Mouse (Mus musculus) ovary, postnatal 10 days (tissue): ENCODE results near the gene Cdcp1.

ENCODE experiments used
- DNase-seq: peaks from one replicate; pipeline ENCODE4 v3.0.0; 2022; ENCODE audit warnings: low spot score

The Cdcp1 gene

DNA sequence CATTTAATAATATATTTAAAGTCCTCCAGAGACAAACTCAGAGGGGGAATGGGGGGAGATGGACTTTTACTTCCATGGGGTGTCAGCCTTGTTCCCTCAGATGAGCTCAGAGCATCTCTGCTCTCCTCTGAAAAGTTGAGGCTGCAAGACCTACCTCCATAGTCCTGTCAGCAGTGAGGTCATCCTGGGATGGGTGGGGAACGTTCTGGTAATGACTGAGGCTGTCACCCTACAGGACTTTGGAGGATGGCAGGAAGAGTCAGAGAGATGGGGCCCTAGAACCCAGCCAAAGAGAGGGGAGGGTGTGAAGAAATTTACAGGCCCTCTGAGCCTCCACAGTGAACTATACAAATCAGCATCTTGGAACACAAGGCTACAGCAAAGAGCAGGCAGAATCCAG, 64.3 kb downstream of the Cdcp1 start:
- no peak for DNase-seq

DNA sequence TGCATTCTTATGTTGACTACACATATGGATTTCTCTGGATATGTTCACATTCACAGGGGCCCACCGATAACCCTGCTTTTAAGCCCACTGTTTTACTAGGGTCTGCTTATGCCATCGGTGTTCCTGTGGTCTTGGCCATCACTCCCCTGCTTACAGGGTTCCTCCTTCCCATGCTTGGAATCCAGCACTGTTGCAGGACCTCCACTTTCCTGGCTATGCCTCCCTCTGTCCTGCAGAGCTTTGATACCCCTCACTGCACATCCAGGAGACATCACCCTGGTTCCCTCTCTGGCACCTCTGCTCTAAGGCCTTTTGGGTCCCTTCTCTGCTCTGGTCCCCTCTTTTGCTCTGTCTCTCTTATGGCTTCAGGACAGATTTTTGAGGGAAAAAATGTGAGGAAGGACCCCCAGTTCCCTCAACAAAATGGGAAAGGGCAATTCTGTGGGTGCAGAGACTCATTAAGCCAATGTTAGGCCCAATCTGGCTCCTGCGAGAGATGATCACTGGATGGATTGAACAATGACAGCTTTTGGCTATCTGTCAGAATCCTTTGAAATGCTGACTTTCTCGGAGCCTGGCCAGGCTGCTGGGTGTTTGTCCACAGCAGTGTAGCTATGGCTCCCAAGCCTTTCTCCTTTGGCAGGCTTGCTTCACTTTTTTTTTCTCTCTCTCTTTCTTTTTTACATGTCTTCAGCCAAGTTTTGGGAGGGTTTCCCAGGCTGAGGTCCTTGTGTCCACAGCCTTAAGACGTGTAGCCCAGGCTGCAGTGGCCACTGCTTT, 65.4 kb downstream of the Cdcp1 start, which contains the start of gene Clec3b:
Clec3b (plus strand) TSS at position 706 of the 780 bp plus-strand sequence.
- DNase-seq: no peak

DNA sequence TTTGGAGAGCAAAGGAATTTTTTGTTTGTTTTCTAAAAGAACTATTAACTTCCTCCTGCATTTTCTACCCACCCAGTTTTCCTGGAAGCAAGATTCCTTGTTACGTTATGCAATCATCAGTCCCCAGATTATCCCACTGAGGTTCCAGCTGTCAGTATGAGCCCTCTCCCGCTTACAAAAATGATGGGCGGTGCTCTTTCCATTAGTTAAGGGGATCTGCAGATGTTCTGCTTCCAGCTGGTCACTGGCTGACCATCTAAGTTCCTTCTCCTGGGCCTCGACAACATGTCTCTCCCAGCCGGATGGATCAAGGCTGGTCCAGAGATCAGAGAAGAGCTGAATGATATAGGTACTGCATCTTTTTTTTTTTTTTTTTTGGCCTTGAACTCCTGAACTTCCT, 67.4 kb downstream of the Cdcp1 start:
- no peak for DNase-seq

DNA sequence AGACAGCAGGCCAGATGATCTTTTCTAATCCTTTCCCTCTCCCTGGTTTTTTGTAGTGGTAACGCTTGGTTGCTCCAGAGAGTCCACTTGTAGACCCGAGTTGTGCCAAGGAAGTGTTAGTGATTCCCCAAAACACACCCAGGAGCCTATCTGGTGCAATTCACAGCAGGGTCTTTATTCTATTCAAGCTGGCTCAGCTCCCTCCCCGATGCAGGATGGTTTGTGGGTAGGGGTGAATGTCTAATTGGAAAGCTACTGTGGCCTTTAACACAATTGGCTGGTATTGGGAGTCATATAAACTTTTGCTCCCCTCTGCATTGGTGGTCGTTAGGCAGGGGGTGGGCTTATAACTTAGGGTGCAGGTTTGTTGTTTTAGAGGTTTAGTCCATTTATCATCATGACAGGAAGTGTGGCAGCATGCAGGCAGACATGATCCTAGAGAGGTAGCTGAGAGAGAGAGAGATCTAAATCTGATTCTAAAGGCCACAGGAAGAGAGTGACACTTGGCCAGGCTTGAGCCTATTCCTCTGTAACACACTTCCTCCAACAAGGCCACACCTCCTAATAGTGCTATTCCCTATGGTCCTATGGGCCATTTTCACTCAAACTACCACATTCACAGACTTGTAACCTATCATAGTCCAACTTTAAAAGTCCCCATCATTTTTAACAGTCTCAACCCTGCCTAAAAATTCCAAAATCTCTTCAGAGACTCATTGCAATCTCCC, 75.8 kb downstream of the Cdcp1 start:
- no peak for DNase-seq

DNA sequence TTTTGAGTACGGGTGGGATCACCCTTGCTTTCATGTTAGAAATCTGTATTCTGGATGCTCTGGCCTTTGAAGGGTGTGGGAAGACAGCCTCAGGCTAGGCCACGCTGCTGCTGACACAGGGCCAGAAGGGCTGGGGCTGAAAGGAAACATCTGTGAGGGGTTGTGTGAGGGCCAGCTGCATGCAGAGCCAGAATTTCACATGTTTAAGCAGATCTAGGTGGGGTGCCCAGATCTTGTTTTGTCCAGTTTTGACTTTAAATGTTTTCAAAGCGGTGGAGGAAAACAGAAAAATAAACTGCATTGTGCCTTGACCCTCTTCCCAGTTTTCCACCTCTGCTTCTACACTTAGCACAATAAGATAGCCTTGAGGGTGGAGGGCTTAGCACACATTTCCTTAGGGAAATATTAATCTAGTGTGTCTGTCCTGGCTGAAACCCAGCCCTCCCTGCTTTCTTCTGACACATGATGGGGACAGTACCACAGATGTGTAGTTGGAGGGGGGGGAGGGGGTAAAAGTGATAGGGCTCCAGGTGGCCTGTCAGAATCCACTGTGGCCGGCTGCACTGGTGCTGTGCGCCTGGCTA, 76.9 kb downstream of the Cdcp1 start:
- peak; percentile 61 for DNase-seq

DNA sequence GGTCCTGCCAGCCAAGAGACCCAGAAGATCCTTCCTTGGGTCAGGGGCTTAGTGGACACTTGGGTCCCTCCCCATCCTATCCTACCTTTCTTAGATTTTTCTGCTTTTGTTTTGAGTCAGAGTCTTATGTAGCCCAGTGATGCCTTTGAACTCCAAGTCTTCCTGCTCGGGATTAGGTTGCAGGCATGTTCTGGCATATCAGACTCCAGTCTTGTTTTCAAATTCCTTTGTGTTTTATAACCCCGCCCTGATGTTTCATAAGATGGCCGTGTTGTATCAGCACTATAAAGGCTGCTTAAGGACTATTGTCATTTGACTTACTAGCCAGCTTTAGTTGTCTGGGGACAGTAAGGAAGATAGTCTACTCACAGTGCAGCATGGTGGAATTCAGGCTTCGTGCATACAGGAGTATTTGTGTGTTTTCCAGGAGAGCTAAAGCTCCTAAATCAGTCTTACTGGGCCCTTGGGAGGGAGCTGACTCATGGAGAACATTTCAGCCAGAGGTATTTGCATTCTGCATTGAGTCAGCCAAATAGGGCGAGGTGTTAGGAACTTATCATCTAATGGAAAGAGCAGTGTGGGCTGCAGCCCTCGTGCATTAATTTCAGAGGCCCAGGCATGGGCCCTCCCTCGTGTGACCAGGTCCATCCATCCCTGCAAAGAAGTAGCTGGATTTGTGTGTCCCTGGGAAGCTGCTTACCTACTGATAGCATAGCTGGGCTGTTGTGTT, 78.7 kb downstream of the Cdcp1 start:
- DNase-seq: no peak

DNA sequence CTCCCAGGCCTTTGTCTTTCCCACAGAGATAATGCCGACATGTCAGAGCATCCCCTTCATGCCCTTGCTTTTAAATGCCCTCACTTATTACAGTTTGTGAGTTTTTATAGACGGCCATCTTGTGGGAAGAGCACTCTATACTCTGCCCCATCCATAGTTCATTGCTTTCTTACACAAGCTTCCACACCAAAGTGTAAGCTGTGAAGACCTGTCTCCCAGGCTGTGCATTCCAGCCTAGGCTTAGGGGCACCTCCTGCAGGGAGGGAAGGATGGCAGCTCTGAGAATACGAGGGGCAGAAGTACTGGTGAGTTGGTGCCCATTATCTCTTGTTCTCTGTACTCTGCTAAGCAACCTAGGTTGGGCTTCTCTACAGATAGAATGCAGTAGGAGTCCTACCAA, 82.8 kb downstream of the Cdcp1 start:
- no peak for DNase-seq

DNA sequence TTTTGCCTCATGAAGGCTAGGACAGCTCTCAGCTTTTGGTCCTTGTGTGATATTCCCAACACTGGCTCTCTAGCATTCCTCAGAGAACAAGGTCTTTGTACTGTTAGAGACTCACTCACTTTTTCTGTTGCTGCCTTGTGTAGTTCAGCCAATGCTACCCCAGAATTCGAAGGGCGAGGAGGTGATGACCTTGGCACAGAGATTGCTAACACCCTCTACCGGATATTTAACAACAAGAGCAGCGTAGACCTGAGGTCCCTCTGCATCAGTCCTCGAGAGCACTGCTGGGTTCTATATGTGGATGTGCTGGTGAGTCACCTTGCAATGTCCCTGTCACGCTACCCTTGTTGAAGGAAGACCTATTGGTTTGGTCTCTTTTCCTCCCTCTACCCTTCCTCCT, 88.2 kb downstream of the Cdcp1 start:
- DNase-seq: no peak

DNA sequence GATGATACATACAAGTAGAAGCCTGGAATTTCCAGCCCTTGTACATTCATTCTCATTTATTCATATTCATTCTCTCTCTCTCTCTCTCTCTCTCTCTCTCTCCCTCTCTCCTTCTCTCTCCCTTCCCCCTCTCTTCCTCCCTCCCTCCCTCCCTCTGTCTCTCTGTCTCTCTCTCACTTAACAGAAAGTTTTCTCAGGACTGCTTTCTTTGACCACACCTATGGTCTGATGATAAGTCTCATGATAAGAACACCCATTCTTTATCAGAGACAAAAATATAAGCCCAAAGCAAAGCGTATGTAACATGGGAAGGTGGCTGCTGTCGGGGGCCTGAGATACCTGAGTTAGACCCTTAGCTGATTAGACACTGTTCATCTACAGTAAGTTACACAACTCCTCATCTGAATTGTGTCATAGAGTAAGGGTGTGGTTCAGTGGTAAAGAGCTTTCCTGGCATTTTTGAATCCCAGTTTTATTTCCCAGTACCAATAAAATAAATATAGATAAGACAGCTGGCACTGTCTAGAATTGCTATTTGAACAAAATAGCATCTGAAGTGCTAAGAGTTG, 91.3 kb downstream of the Cdcp1 start:
- no peak for DNase-seq

DNA sequence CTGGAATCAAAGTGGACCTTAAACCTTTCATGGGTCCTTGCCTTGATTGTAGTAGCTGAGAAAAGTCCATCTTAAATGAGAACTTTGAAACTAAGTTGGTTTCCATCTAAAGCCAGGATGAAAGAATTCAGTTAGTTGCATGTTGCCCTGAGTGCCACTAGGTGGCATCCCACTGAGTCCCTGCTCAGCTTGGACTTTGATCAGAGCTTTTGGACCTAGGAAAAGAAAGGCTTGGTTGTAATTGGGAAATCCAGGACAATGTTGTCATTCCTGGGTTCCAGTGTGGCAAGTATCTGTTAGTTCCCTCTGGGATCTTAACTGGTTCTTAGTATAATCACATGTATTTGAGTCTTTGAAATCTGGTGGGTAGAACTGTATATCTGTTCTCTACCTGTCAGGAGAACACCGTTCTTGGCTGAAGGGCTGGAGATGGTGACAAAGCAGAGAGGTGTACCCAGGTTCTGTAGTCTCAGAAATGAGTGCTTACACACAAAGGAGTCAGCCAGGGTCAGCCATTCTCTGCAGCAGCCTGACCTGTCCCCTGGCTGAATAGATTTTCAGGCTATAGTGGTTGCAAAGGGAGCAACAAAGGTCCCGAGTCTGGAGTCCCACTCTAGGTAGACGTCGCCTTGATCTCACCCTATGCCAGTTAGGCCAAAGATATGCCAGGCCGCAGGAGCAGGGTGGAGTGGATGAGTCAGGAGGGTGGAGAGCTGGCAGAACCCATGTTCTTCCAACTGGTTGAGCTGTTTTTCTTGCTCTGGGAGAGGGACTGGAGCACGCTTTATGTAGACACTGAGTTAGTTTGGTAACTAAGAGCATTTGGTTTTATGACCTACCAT, 92.0 kb downstream of the Cdcp1 start:
- no peak for DNase-seq

DNA sequence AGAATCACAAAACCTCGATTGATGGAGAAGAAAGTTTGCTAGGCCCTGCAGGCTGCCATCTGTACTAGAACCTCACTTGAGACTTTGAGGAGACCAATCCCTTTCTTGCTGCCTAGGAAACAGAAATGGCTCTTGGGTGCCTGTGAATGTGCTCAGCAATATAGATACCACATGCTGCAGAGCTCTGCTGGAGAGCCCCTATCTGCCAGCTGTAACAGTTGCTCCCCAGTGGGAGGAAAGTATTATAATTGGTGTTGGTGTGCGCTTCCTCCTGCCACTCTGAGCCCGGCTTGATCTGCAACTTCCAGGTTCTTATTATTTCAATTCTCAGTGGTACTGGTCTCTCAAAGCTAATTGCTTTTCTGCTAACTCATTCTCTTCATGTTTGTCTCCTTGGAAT, 92.8 kb downstream of the Cdcp1 start:
- DNase-seq: no peak
